Mouse (Mus musculus) intestine, postnatal 0 days (tissue): Measurements from ENCODE around the gene Sema6d. TPM values are rescaled to one million over a fixed set of nuclear protein-coding genes. Genes with fewer than 3 reads are reported as not detected.

Experiments
- ATAC-seq: fragments of 200-750 bp; cut with Nextera tagmentation; 2 replicates; pipeline ENCODE4 v1.8.0; 2017; ENCODE audit warnings: mild to moderate bottlenecking, moderate TSS enrichment, moderate library complexity
- H3K27ac ChIP-seq: fragments of 300-500 bp; sonication (generic); 2 replicates; pipeline ENCODE4 v1.5.1; 2014; ENCODE audit warnings: mild to moderate bottlenecking, low read depth, low read length, moderate library complexity
- H3K27me3 ChIP-seq: fragments of 300-500 bp; sonication (generic); replicated peaks from 2 replicates; pipeline ENCODE4 v1.6.1; 2014; ENCODE audit warnings: low read length, mixed read lengths; ENCODE audit not compliant: control insufficient read depth, insufficient read depth
- H3K36me3 ChIP-seq: fragments of 300-500 bp; sonication (generic); 2 replicates; pipeline ENCODE4 v1.6.1; 2014; ENCODE audit warnings: mild to moderate bottlenecking, moderate library complexity; ENCODE audit not compliant: control insufficient read depth, insufficient read depth
- H3K4me1 ChIP-seq: fragments of 300-500 bp; sonication (generic); replicated peaks from 2 replicates; pipeline ENCODE4 v1.6.1; 2014; ENCODE audit warnings: antibody characterized with exemption, low read length, mixed read lengths; ENCODE audit not compliant: control insufficient read depth, insufficient read depth
- H3K4me2 ChIP-seq: fragments of 300-500 bp; sonication (generic); replicated peaks from 2 replicates; pipeline ENCODE4 v1.6.1; 2014; ENCODE audit warnings: low read depth, mild to moderate bottlenecking, moderate library complexity
- H3K4me3 ChIP-seq: fragments of 300-500 bp; sonication (generic); 2 replicates; pipeline ENCODE4 v1.5.1; 2014; ENCODE audit warnings: low read depth, low read length
- H3K9ac ChIP-seq: fragments of 300-500 bp; sonication (generic); 2 replicates; pipeline ENCODE4 v1.6.1; 2014; ENCODE audit warnings: mild to moderate bottlenecking, low read depth, low read length
- H3K9me3 ChIP-seq: fragments of 300-500 bp; sonication (generic); 2 replicates; pipeline ENCODE4 v1.6.1; 2016; ENCODE audit warnings: mixed run types; ENCODE audit not compliant: control insufficient read depth
- CTCF ChIP-seq: sonication (generic); IDR thresholded peaks from 2 replicates; pipeline ENCODE4 v1.5.1; 2016; ENCODE audit warnings: low read depth, mild to moderate bottlenecking, control low read depth, antibody characterized with exemption, moderate library complexity
- WGBS: fragments of 180-500 bp; shearing (Covaris S2); extraction: QIAGEN DNeasy Blood & Tissue Kit; methylation state at CpG from one replicate; pipeline ENCODE4 v1.1.7; 2014; 5-methylcytosine and 5-hydroxymethylcytosine counted together
- polyA plus RNA-seq: library from polyadenylated mRNA; unstranded; fragments of >200 nt; fragmentation: Nextera tagmentation; extraction: Ambion mirVana; gene quantifications from 2 replicates; pipeline ENCODE4 v1.2.1, GENCODE M21; 2015

The Sema6d gene
- polyA plus RNA-seq, 1 experiment from 2014 or later: 10.4 TPM

- Histone ChIP-seq H3K4me3 (no peak overlapping the region), H3K9ac (no peak overlapping the region), H3K4me2 (no peak overlapping the region), H3K9me3 (no peaks in the 10 kb centered on the region), H3K4me1 (no peaks in the 10 kb centered on the region), H3K27me3 (no peaks in the 10 kb centered on the region), H3K36me3 (no peaks in the 10 kb centered on the region), H3K27ac (no peak overlapping the region)
- ATAC-seq: no peak
- no peak for TF ChIP-seq CTCF
- 64% methylated on average over 4 of the region's 4 CpGs for WGBS
Observed at GRCm38 (mm10) chr2:124573734-124574133, 484.0 kb downstream of the Sema6d start.

GRCm38 (mm10) chr2:124576053-124576452 lies 486.3 kb downstream of the Sema6d start:
- no peak overlapping the region for H3K4me2 ChIP-seq
- no peak for TF ChIP-seq CTCF
- H3K27ac ChIP-seq: no peak overlapping the region
- no peaks in the 10 kb centered on the region for H3K27me3 ChIP-seq
- no peak overlapping the region for H3K9ac ChIP-seq
- no peak for ATAC-seq
- 86% methylated on average over 2 of the region's 2 CpGs for WGBS
- H3K4me1 ChIP-seq: no peaks in the 10 kb centered on the region
- H3K9me3 ChIP-seq: no peaks in the 10 kb centered on the region
- no peaks in the 10 kb centered on the region for H3K36me3 ChIP-seq
- H3K4me3 ChIP-seq: no peak overlapping the region

GRCm38 (mm10) chr2:124583561-124583960 lies 493.8 kb downstream of the Sema6d start:
- Histone ChIP-seq H3K4me2 (no peak overlapping the region), H3K36me3 (no peaks in the 10 kb centered on the region), H3K27me3 (no peaks in the 10 kb centered on the region), H3K4me3 (no peak overlapping the region), H3K27ac (no peak overlapping the region), H3K9ac (no peak overlapping the region), H3K9me3 (no peaks in the 10 kb centered on the region), H3K4me1 (no peaks in the 10 kb centered on the region)
- 53% methylated on average over 7 of the region's 7 CpGs for WGBS
- no peak for ATAC-seq
- no peak for TF ChIP-seq CTCF

GRCm38 (mm10) chr2:124592750-124593149 lies 503.0 kb downstream of the Sema6d start:
- Histone ChIP-seq H3K4me1 (no peaks in the 10 kb centered on the region), H3K27ac (peak overlapping the region; percentile 21; the same call in 1 of the 2 replicates), H3K4me2 (no peak overlapping the region), H3K9ac (no peak overlapping the region), H3K4me3 (no peak overlapping the region), H3K36me3 (no peaks in the 10 kb centered on the region), H3K27me3 (no peaks in the 10 kb centered on the region), H3K9me3 (no peaks in the 10 kb centered on the region)
- TF ChIP-seq CTCF: peak; percentile 53
- 30% methylated on average over 4 of the region's 4 CpGs for WGBS
- ATAC-seq: peak; percentile 78

GRCm38 (mm10) chr2:124599014-124599413 lies 509.2 kb downstream of the Sema6d start:
- 26% methylated on average over 3 of the region's 3 CpGs for WGBS
- H3K36me3 ChIP-seq: no peaks in the 10 kb centered on the region
- peak; percentile 52 for ATAC-seq

GRCm38 (mm10) chr2:124601702-124602378 lies 512.1 kb downstream of the Sema6d start:
- H3K4me1 ChIP-seq: peaks cover 16% of the 10 kb centered on the region
- H3K9me3 ChIP-seq: no peaks in the 10 kb centered on the region
- H3K27ac ChIP-seq: peak overlapping the region; percentile 98
- 36% methylated on average over 9 of the region's 9 CpGs for WGBS
- no peak overlapping the region for H3K4me3 ChIP-seq
- 0 out of 2 replicates have a peak, but pooled peaks have one; percentile 23 for TF ChIP-seq CTCF
- ATAC-seq: peak; percentile 90
- no peaks in the 10 kb centered on the region for H3K36me3 ChIP-seq
- H3K9ac ChIP-seq: peak overlapping the region; percentile 48; the same call in 1 of the 2 replicates
- no peaks in the 10 kb centered on the region for H3K27me3 ChIP-seq
- peak overlapping the region; percentile 54 for H3K4me2 ChIP-seq

More at GRCm38 (mm10) chr2:124599014-124599413, 509.2 kb downstream of the Sema6d start:
- Histone ChIP-seq H3K27ac (peak overlapping the region; percentile 87), H3K9ac (no peak overlapping the region), H3K9me3 (no peaks in the 10 kb centered on the region), H3K4me2 (peak overlapping the region; percentile 18; the same call in 1 of the 2 replicates), H3K4me1 (peaks cover 10% of the 10 kb centered on the region; the same call in 1 of the 2 replicates), H3K4me3 (no peak overlapping the region), H3K27me3 (no peaks in the 10 kb centered on the region)
- no peak for TF ChIP-seq CTCF
